ENCODE assay signal across 8 mouse cellular contexts in the genomic region with DNA sequence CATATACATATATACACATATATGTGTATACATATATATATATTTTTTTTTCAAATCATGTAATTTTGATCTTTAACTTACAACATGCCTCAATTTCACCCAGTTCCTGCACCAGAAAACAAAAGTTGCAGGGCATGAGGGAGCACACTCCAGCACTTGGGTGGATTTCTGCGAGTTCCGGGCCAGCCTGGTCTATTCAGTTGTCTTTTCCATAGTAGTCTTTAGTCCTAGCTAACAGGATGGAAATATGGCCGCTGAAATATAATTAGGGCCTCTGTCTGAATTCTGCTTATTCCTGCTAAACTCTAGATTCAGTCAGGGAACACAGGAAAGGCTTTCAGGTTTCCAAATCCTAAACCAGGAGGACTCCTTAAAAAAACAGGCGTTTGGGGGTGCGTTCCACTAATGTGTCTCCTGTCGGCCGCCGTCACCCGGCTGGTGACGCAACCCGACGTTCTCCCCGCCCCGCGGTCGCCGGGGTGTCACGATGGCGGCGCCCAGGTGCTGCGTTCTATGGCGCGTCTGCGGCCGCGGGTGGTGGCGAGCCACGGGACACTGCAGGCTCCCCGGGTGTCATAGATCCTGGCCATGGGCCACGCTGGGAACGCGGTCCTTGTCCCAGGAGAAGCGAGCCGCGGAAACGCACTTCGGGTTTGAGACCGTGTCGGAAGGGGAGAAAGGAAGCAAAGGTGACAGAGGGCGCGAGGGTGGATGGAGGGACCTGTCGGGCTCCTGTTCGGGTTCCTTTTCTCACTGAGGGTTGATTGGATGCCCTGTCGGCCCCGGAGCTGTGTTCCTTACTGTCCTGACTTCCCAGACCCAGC. TPM values are rescaled to one million over a fixed set of nuclear protein-coding genes. Genes with fewer than 3 reads are reported as not detected.
DNase-seq lines count a peak whose midpoint lies in the region; ATAC-seq lines count a peak whose summit lies in the region.

A gene (plus strand): TSS at position 441 of the 824 bp plus-strand sequence.

- DNase-seq in R1 (ENCODE audit: low read depth, low spot score) = peak; percentile 81
- DNase-seq in cerebellum, postnatal 36 days = peak; percentile 93
- peak; percentile 87 for DNase-seq in gastrocnemius, adult 18-20 months (ENCODE audit: low spot score)
- peak; percentile 79 for DNase-seq in left cerebral cortex, adult 11 months (ENCODE audit: low spot score)
- DNase-seq in lung, postnatal 36 days = peak; percentile 87
- DNase-seq in retina, postnatal 1 day = peak; percentile 89
- DNase-seq in urinary bladder, adult 18-20 months (ENCODE audit: low spot score in 2 of 2) = peak; percentile 79 to 92

- H3K27me3 ChIP-seq in hindbrain, embryonic 15.5 days = no peaks in the 10 kb centered on the region

- H3K36me3 ChIP-seq in hindbrain, embryonic 15.5 days = peaks cover 11% of the 10 kb centered on the region

- H3K9ac ChIP-seq in hindbrain, embryonic 15.5 days = peak within 1 kb of the TSS; percentile 92

- ATAC-seq in hindbrain, embryonic 15.5 days (ENCODE audit: low FRiP score, low read depth) = peak; percentile 82

- WGBS in hindbrain, embryonic 15.5 days = 3% methylated on average over 40 of the region's 45 CpGs

- peak within 1 kb of the TSS; percentile 93 for H3K4me2 ChIP-seq in hindbrain, embryonic 15.5 days

- H3K4me3 ChIP-seq in hindbrain, embryonic 15.5 days = peak within 1 kb of the TSS; percentile 98

- H3K4me1 ChIP-seq in hindbrain, embryonic 15.5 days (replicated peaks) = peaks cover 7% of the 10 kb centered on the region

- H3K27ac ChIP-seq in hindbrain, embryonic 15.5 days (replicated peaks) = peak within 1 kb of the TSS; percentile 75

- no peaks in the 10 kb centered on the region for H3K9me3 ChIP-seq in hindbrain, embryonic 15.5 days

RNA-seq across cellular contexts. Expression of the gene that starts here (rescaled TPM):
- 10 to 100 TPM; 81.3 to 91.7 TPM for total RNA-seq in gastrocnemius, adult 18-20 months (2021)
- polyA plus RNA-seq in hindbrain, embryonic 15.5 days (2015; fragmentation: Nextera tagmentation; extraction: Ambion mirVana) = 57.3 and 59.3 TPM in 2 replicates

Comparison
In these comparisons a context has a peak if more than half of its experiments do, and no peak if none do; other contexts are left out.
1. Peak in every context shown above with its lines: DNase-seq, ATAC-seq, H3K4me3 ChIP-seq and H3K27ac ChIP-seq.